Mouse (Mus musculus) gastrocnemius, postnatal 36 days (tissue): ENCODE data around the gene Slc7a1. TPM values are rescaled to one million over a fixed set of nuclear protein-coding genes. Genes with fewer than 3 reads are reported as not detected.

Source experiments
- DNase-seq, 2 experiments: peaks; one replicate each; pipeline ENCODE4 v3.0.0; 2022
- intact Hi-C: fragments of 180-260 bp; cut with DNase I; formaldehyde crosslinking; loops from one replicate; pipeline ENCODE4 v1.15.1; 2025
- total RNA-seq, 2 experiments: library from RNA; stranded (reverse); gene quantifications; 2 replicates each; pipeline ENCODE4 v1.2.3; 2021

Slc7a1 gene
- total RNA-seq, 2 experiments from 2014 or later: 1.9 to 2.8 TPM

DNA sequence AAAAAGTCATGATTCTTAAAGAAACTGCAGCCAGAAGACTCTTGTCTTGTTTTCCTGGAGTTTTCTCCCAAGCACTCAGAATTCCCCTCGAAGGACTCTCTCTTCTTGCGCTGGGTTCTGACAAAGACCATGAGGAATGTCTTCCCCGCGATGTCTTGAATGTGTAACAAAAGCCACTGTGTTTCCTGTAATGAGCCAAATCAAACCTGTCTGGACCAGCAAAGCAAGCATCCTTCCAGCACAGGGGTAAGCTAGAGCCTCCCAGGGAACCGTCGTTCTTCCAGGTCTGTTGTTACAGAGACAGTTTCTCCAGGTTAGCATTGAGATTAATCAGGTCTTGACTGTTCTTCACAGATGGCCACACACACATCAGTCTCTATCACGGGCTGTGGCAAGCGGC lies 121.5 kb downstream of the Slc7a1 start:
- intact Hi-C loops: no loop called here
- no peak for DNase-seq

Other genes starting within 250 kb of the Slc7a1 start
- 100 to 1,000 TPM; 103 to 116 TPM for gene Ubl3, start 152.9 kb upstream of the Slc7a1 start, total RNA-seq